Mouse (Mus musculus) neural tube, embryonic 13.5 days (tissue): ENCODE data around the gene Il18r1. TPM values are rescaled to one million over a fixed set of nuclear protein-coding genes. Genes with fewer than 3 reads are reported as not detected.

Experiments used
- ATAC-seq: fragments of 200-750 bp; cut with Nextera tagmentation; 2 replicates; pipeline ENCODE4 v1.8.0; 2017; ENCODE audit warnings: low read depth, mild to moderate bottlenecking, moderate TSS enrichment, moderate library complexity
- H3K27ac ChIP-seq: fragments of 300-500 bp; sonication (generic); replicated peaks from 2 replicates; pipeline ENCODE4 v1.5.1; 2015; ENCODE audit warnings: moderate library complexity, mild to moderate bottlenecking, inconsistent platforms
- H3K27me3 ChIP-seq: fragments of 300-500 bp; sonication (generic); 2 replicates; pipeline ENCODE4 v1.6.1; 2015; ENCODE audit warnings: mild to moderate bottlenecking, inconsistent platforms
- H3K36me3 ChIP-seq: fragments of 300-500 bp; sonication (generic); 2 replicates; pipeline ENCODE4 v1.6.1; 2015; ENCODE audit warnings: mild to moderate bottlenecking, inconsistent platforms
- H3K4me1 ChIP-seq: fragments of 300-500 bp; sonication (generic); replicated peaks from 2 replicates; pipeline ENCODE4 v1.6.1; 2015; ENCODE audit warnings: inconsistent platforms
- H3K4me2 ChIP-seq: fragments of 300-500 bp; sonication (generic); 2 replicates; pipeline ENCODE4 v1.6.1; 2015; ENCODE audit warnings: inconsistent platforms, mild to moderate bottlenecking, moderate library complexity
- H3K4me3 ChIP-seq: fragments of 300-500 bp; sonication (generic); 2 replicates; pipeline ENCODE4 v1.5.1; 2015; ENCODE audit warnings: mild to moderate bottlenecking, inconsistent platforms
- H3K9ac ChIP-seq: fragments of 300-500 bp; sonication (generic); 2 replicates; pipeline ENCODE4 v1.6.1; 2015; ENCODE audit warnings: moderate library complexity, mild to moderate bottlenecking, inconsistent platforms
- H3K9me3 ChIP-seq: fragments of 300-500 bp; sonication (generic); 2 replicates; pipeline ENCODE4 v1.6.1; 2016; ENCODE audit warnings: inconsistent platforms
- WGBS: fragments of 180-500 bp; shearing (Covaris S2); methylation state at CpG from one replicate; pipeline ENCODE4 v1.1.7; 2015; 5-methylcytosine and 5-hydroxymethylcytosine counted together
- polyA plus RNA-seq: library from polyadenylated mRNA; unstranded; fragments of >200 nt; fragmentation: Nextera tagmentation; extraction: Ambion mirVana; gene quantifications from 2 replicates; pipeline ENCODE4 v1.2.1, GENCODE M21; 2015

Gene Il18r1
- polyA plus RNA-seq, 1 experiment from 2014 or later: not detected

DNA sequence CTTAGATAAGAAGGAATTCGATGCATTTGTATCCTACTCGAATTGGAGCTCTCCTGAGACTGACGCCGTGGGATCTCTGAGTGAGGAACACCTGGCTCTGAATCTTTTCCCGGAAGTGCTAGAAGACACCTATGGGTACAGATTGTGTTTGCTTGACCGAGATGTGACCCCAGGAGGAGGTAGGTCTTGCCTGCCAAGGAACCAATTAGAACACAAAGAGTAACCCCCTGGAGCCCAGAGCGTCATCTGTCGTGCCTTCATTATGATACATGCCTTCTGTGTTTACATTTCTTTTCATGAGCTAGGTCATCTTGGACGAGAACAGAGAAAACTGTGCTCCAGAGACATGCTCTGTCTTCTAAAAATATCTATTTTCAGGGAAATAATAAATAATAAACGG is 82.4 kb downstream of the Il18r1 start:
- H3K9me3 ChIP-seq: no peaks in the 10 kb centered on the region
- no peaks in the 10 kb centered on the region for H3K36me3 ChIP-seq
- no peak overlapping the region for H3K4me3 ChIP-seq
- 32% methylated on average over 10 of the region's 10 CpGs for WGBS
- no peak overlapping the region for H3K9ac ChIP-seq
- peak overlapping the region; percentile 14 for H3K27ac ChIP-seq
- peak overlapping the region; percentile 30 for H3K4me2 ChIP-seq
- no peaks in the 10 kb centered on the region for H3K27me3 ChIP-seq
- ATAC-seq: peak; percentile 62; the same call in 1 of the 2 replicates
- H3K4me1 ChIP-seq: peaks cover 21% of the 10 kb centered on the region

Other genes starting within 250 kb of the Il18r1 start
- gene Il1r1, start 240.5 kb upstream of the Il18r1 start, polyA plus RNA-seq: 1.0 and 1.3 TPM in 2 replicates
- gene Il1rl2, start 140.9 kb upstream of the Il18r1 start, polyA plus RNA-seq: 1.7 and 1.8 TPM in 2 replicates
- 0.34 TPM in 1 of 2 replicates, not detected in the other for gene Il1rl1, start 36.0 kb upstream of the Il18r1 start, polyA plus RNA-seq
- gene Il18rap, start 49.8 kb downstream of the Il18r1 start, polyA plus RNA-seq: 0.10 TPM in 1 of 2 replicates, not detected in the other
- 0.04 TPM in 1 of 2 replicates, not detected in the other for gene Slc9a4, start 114.5 kb downstream of the Il18r1 start, polyA plus RNA-seq
- gene Slc9a2, start 215.0 kb downstream of the Il18r1 start, polyA plus RNA-seq: 0.04 and 0.07 TPM in 2 replicates